Mouse (Mus musculus): ENCODE data around the gene Carm1. TPM values are rescaled to one million over a fixed set of nuclear protein-coding genes. Genes with fewer than 3 reads are reported as not detected.
A peak's percentile ranks its signal among the peaks of the same experiment; 100 is the strongest.

Carm1 gene
- total RNA-seq, 2 experiments from 2014 or later, result 75.6 to 81.5 TPM

DNA sequence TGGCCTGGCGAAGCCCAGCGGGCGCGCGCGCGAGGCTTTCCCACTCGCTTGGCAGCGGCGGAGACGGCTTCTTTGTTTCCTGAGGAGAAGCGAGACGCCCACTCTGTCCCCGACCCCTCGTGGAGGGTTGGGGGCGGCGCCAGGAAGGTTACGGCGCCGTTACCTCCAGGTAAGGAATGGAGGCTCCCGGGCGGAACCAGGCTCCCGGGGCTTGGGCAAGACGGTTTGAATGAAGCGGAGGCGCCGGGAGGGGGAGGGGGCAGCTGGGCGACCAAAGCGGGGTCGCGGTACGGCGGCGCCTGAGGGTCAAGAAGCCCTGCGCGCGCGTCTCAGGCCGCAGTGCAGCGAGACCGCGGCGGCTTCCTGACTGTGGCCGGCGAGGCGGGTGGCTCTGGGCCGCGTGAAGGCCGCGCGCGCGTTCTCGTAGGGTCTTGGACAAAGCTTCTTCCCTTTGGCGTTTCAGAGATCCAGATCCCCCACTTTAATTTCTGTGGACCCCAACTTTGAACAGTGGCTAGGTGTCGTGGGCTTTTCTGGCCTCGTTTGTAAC, 69.6 kb downstream of the Carm1 start:
- peak; percentile 84 to 87 for DNase-seq

DNA sequence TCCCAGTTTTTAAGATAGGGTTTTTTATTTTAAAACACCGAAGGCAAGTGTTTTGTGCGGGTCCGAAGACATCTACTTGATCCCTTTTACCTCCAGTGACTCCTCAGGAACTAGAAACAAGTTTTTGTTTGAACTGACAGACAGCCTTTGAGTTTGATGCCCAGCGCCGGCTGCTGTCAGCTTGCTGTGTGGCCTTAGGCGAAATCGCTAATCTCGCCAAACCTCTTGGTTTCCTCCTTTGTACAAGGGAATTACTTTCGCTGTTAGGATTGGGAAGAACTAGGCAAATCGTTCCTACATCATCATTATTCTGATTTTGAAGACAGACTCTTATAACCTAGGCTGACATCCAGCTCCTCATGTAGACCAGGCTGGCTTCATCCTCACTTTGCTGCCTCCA, 70.4 kb downstream of the Carm1 start:
- DNase-seq, result no peak

DNA sequence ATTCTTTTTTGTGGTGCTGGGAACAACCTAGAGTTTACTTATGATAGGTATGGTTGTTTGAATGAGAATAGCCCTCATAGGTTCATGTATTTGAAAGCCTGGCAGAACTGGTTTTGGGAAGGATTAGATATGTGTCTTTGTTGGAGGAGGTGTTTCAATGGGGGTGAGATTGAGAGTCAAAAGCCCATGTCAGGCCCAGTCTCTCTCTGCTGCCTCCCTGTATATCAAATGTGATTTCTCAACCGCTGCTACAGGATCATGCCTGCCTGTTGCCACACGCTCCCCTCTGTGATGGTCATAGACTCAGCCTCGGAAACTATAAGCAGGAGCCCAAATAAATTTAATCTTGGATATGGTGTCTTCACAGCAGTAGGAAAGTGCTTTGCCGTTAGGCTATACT, 73.5 kb downstream of the Carm1 start:
- DNase-seq, result no peak

DNA sequence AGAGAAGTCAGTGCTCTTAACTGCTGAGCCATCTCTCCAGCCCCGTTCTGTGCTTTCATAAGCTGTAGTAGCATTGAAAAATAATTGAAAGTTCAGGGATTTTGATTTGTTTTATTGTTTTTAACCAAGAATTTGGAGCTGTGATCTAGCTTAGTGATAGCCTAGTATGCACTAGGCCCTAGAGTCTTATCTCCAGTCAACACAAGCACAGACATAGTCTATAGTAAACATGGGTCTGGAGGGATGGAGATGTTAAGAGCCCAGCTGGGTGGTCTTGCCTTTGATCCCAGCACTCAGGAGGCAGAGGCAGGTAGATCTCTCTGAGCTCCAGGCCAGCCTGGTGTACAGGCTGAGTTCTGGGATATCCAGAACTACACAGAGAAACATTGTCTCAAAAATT, 76.0 kb downstream of the Carm1 start:
- DNase-seq, result no peak

DNA sequence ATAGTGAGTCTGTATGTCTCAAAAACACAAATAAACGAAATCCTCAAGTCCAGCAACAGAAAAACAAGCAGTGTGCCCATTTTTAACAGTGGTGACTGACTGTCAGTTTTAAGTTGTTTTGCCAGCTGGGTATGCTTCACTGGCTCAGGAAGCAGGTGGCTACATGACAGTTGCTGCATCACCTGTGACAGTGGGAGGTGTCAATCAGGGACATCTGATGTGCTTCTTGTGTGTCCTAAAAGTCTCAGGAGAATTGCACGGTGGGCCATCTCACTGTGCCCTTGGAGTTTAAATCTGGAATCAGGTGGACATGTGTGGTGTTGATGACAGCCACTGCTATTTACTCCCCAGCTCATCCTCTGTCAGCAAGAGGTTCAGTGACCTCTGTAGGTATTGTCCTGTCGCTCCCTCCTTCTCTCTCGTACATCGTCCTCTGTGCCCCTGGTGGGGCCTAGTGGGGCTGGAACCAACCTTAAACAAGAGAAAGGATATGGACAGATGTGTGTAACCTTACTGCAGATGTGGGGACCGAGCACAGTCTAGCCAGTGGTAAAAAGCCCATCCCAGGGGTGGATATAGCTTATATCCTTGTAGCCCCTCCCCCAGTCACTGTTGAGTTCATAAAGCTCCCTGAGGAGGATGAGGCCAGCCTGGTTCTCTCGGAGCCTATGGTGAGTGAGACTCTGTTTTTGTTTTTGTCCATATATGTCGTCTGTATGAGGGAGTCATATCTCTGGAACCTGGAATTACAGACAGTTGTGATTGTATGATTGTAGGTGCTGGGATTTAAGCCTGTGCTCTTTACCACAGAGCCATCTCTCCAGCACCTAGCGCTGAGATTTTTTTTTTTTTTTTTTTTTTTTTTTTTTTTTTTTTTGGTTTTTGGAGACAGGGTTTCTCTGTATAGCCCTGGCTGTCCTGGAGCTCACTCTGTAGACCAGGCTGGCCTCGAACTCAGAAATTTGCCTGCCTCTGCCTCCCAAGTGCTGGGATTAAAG, 78.9 kb downstream of the Carm1 start:
- DNase-seq, result no peak

DNA sequence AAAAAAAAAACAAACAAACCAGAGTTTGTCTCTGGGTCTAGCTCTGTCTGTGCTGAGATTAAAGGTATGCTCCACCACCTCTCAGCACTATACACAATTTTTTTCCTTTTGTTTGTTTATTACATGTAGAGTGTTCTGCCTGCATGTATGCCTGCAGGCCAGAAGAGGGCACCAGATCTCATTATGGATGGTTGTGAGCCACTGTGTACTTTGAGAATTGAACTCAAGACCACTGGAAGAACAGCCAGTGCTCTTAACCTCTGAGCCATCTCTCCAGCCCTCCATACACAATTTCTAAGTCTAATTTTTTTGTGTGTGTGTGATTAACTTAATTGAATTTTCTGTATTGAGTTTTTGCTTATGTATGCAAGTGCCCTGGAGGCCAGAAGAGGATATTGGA, 79.9 kb downstream of the Carm1 start:
- DNase-seq, result no peak

DNA sequence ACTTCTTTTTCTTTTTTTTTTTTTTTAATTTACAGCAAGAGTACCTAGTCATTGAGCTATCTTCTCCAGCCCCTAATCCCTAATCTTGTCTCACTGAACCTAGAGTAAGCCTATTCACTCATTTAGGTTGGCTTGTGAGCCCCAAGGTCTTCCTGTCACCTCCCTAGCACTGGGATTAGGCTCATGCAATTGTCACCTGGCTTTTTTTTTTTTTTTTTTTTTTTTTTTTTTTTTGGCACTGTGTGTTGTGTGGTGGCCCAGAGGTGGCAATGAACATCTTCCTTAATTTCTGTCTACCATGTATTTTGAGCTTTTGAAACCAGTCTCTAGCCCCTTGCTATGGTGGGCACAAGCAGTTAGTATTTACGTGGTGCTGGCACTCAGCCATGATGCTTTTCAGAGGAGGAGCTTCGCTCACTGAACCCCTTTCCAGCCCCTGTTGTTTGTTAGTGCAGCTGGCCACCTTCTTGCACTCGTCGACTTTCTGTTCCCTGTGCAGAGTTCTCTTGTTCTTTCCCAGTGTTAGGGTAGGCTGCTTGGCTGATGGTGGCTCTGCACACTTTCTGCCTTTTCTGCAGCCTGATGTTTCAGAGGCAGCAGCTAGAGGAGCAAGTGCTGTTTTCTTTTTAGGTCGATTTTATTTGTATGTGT, 80.6 kb downstream of the Carm1 start:
- no peak for DNase-seq

DNA sequence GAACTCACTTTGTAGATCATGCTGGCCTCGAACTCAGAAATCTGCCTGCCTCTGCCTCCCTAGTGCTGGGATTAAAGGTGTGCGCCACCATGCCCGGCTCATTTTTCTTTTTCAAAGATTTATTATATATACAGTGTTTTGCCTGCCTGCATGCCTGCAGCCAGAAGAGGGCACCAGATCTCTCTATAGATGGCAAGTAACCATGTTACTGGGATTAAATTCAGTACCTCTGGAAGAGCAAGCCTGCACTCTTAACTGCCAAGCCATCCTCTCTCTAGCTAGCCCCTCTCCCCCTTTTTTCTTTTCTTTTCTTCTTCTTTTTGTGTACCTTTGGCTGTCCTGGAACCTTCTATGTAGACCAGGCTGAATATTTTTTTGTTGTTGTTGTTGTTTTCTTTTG, 84.0 kb downstream of the Carm1 start:
- no peak for DNase-seq

DNA sequence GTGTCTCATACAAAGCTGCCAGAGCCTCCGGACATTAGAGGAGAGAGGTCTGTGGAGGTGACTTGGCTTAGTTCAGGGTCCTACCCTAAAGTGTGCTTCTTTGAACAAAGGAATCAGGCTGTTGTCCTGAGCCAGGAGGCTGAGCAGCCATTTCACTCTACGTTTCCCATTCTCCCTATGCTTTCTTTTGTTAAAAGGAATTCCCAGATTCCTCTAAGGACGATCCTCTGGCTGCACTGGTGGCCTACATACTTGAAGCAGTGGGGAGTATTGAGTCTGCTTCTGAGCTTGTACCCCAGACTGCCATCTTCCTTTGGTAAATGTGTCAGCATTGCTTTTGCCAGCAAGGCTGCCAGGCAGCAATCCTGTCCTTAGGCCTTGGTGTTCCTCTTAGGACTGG, 86.4 kb downstream of the Carm1 start:
- DNase-seq, result no peak

DNA sequence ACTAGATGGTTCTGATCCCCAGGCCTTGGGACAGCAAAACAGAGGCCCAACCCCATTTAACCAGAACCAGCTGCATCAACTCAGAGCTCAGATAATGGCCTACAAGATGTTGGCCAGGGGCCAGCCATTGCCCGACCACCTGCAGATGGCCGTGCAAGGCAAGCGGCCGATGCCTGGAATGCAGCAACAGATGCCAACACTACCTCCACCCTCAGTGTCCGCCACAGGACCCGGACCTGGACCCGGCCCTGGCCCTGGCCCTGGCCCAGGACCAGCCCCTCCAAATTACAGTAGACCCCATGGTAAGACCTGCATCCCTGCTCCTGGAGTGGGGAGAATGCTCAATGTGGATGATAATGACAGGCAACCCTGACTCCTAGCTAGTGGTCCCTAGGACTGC, 88.9 kb downstream of the Carm1 start:
- DNase-seq, result no peak

DNA sequence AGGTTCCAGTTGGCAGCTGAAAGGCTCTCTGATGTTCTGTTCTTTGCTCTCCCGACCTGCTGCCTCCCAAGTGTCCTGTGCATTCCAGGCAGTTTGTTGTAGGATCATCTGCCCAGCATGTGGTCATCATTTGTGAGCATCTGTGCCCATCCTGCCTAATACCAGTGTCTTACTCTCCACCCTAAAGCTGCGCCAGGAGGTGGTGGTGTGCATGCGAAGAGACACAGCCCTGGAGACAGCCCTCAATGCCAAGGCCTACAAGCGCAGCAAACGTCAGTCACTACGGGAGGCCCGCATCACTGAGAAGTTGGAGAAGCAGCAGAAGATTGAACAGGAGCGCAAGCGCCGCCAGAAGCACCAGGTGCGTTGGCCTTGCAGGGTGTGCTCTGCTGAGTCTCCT, 92.3 kb downstream of the Carm1 start:
- DNase-seq, result no peak

Small RNAs within 50 kb of the gene (microRNA-seq; reads per million reads assigned to microRNA genes)
- gene Mir1946b, result 0 reads per million in 2 experiments

Other genes starting within 250 kb of the Carm1 start
- gene Ap1m2, start 234.6 kb upstream of the Carm1 start, total RNA-seq (2021), result under 1 TPM; 0.35 to 0.57 TPM
- 10 to 100 TPM; 49.6 to 56.3 TPM for gene Slc44a2, start 226.2 kb upstream of the Carm1 start, total RNA-seq (2021)
- gene Ilf3, start 179.0 kb upstream of the Carm1 start, total RNA-seq (2021), result 100 to 1,000 TPM in 1 of 2 experiments, 10 to 100 TPM in 1; 80.8 to 107 TPM
- 10 to 100 TPM; 36.6 to 44.2 TPM for gene Qtrt1, start 135.1 kb upstream of the Carm1 start, total RNA-seq (2021)
- gene Dnm2, start 122.0 kb upstream of the Carm1 start, total RNA-seq (2021), result 10 to 100 TPM; 58.1 to 70.6 TPM
- 10 to 100 TPM; 10.6 to 11.4 TPM for gene Tmed1, start 36.6 kb upstream of the Carm1 start, total RNA-seq (2021)
- gene AB124611, start 20.7 kb upstream of the Carm1 start, total RNA-seq (2021), result under 1 TPM in 1 of 2 experiments, not detected in 1; 0.33 TPM
- gene Timm29, start 45.8 kb downstream of the Carm1 start, total RNA-seq (2021), result 10 to 100 TPM; 58.9 to 59.4 TPM
- 10 to 100 TPM; 17.8 to 18.4 TPM for gene Yipf2, start 45.9 kb downstream of the Carm1 start, total RNA-seq (2021)
- gene Smarca4, start 69.3 kb downstream of the Carm1 start, total RNA-seq (2021), result 100 to 1,000 TPM; 115 to 116 TPM
- gene Ldlr, start 176.6 kb downstream of the Carm1 start, total RNA-seq (2021), result 10 to 100 TPM; 13.7 to 14.1 TPM
- 1 to 10 TPM; 1.4 to 2.1 TPM for gene Spc24, start 213.4 kb downstream of the Carm1 start, total RNA-seq (2021)

Measured in layer of hippocampus, postnatal 36 days (tissue).